Mouse (Mus musculus): Measurements from ENCODE around the gene Rc3h1.
"Not testable (repeated sequence)": the region's sequence is repeated elsewhere in the genome, so short reads cannot be mapped to it uniquely, and the experiment has no call there.

The Rc3h1 gene

GRCm38 (mm10) chr1:160963199-160963598 is 57.0 kb downstream of the Rc3h1 start:
- no peak for DNase-seq (ENCODE audit: low read depth, low spot score)

DNA sequence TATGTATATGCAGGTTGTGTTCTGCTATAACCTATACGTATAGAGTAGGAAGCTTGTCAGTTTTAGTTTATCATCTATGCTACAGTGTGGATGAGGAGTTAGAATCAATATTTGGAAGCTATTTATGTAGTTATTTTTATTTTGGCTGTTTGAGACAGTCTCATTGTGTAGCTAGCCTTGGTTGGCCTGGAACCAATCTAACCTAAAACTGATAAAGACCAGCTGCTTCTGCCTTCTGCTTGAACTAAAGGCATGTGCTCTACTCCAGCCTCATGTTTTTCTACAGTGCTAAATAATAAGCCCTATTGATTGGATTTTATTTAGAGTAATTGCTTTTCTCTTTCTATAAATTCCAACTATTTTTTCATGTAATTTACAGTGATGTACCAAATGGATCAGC is 61.0 kb downstream of the Rc3h1 start:
- no peak for DNase-seq (ENCODE audit: low read depth, low spot score)

DNA sequence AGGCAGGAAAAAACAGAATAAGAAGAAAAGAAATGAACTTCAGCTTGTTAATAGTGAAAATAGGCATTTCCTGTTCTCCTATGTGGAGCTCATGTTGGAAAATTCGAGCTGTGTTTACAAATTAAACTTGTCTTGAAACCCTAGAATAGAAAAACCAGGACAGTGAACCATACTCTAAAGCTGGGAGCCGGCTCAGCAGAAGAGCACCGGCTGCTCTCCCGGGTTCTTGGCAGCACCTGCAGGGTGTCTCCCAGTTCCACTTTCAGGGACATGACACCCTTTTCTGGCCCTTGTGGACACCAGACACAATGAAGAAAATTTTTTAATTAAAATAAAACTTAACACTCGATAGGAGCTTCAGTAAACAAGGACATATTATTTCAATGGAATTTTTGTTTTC is 62.4 kb downstream of the Rc3h1 start:
- no peak for DNase-seq (ENCODE audit: low read depth, low spot score)

GRCm38 (mm10) chr1:160978071-160978735 is 72.0 kb downstream of the Rc3h1 start, which contains the start of gene Serpinc1:
Gene Serpinc1, plus strand, starts transcription at chr1:160978585.
- DNase-seq (ENCODE audit: low read depth, low spot score) = no peak

- no peak for DNase-seq (ENCODE audit: low read depth, low spot score)
Measured at GRCm38 (mm10) chr1:160980021-160980420, 73.8 kb downstream of the Rc3h1 start.

DNA sequence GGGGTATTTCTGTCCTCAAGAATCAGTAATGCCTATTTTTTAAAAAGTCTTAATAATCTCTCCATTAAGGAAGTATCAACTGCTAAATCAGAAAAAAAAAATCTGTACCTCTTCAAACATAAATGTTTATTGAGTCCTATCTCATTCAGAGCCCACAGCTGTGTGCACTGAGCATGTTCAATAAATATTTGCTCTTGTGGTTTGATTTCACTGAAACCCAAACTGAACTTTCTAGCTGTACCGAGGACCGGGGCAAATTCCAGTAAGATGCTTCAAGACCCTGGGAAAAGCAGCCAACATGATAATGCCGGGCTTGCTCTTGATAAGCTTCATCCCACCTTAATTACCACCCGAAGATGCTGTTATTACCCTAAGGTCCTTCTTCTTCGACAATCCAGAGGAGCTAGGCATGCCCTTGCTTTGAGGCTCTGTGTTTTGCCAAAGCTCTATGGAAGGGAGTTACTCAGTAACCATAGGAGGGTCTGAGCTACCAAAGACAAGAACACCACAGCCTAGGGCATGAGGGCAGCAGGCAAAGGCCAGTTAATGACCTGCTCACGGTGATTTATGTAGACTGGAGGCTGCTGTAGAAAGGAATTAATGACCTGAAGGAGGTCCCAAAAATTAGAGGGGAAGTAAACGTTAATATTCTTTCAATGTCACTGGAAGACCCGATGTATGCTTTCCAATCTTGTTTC is 74.5 kb downstream of the Rc3h1 start:
- DNase-seq (ENCODE audit: low read depth, low spot score) = no peak

GRCm38 (mm10) chr1:160981337-160981736 is 75.1 kb downstream of the Rc3h1 start:
- no peak for DNase-seq (ENCODE audit: low read depth, low spot score)

GRCm38 (mm10) chr1:160982887-160983286 is 76.7 kb downstream of the Rc3h1 start:
- DNase-seq (ENCODE audit: low read depth, low spot score) = no peak

GRCm38 (mm10) chr1:160984731-160985130 is 78.5 kb downstream of the Rc3h1 start:
- not testable (repeated sequence) for DNase-seq (ENCODE audit: low read depth, low spot score)

GRCm38 (mm10) chr1:160985477-160985876 is 79.3 kb downstream of the Rc3h1 start:
- DNase-seq (ENCODE audit: low read depth, low spot score) = no peak

DNA sequence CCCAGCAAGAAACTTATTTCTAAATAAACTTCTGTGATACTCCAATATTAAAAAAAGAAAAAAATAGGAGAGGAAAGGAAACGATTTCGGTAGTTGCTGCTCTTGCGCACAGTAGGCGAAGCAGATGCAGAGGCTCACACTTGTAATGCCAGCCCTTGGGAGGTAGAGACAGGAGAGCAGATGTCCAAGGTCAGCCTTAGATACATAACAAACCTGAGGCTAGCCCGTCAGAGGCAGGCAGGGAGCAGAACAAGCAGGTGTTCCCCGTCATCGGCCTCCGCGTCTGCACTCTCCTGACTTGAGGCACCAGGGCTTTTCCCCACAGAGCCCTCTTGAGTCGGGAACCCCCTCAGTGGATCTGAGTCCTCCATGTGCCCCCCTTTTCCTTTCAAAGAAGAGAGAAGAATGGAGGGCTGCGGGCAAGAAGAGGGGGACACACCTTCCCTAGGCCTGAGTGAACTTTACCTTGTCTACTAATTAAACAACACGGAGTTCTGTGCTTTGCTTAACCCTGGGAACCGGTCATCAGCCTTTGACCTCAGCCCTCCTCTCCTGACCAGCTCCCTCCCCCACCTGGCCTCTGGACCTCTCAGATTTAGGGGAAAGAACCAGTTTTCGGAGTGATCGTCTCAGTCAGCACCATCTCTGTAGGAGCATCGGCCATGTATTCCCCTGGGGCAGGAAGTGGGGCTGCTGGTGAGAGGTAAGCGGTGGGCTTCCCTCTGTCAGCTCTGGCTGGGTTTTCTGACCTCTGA is 80.8 kb downstream of the Rc3h1 start:
- no peak for DNase-seq (ENCODE audit: low read depth, low spot score)

- no peak for DNase-seq (ENCODE audit: low read depth, low spot score)
Measured at GRCm38 (mm10) chr1:160989395-160989794, 83.2 kb downstream of the Rc3h1 start.

- DNase-seq (ENCODE audit: low read depth, low spot score) = no peak
Measured at GRCm38 (mm10) chr1:160993851-160994250, 87.6 kb downstream of the Rc3h1 start.

- no peak for DNase-seq (ENCODE audit: low read depth, low spot score)
Measured at GRCm38 (mm10) chr1:161004942-161005341, 98.7 kb downstream of the Rc3h1 start.

GRCm38 (mm10) chr1:161005526-161005925 is 99.3 kb downstream of the Rc3h1 start:
- no peak for DNase-seq (ENCODE audit: low read depth, low spot score)

GRCm38 (mm10) chr1:161006471-161006870 is 100.3 kb downstream of the Rc3h1 start:
- DNase-seq (ENCODE audit: low read depth, low spot score) = no peak

GRCm38 (mm10) chr1:161008038-161008437 is 101.8 kb downstream of the Rc3h1 start:
- DNase-seq (ENCODE audit: low read depth, low spot score) = no peak

- DNase-seq (ENCODE audit: low read depth, low spot score) = no peak
Measured at GRCm38 (mm10) chr1:161010436-161010835, 104.2 kb downstream of the Rc3h1 start.

DNA sequence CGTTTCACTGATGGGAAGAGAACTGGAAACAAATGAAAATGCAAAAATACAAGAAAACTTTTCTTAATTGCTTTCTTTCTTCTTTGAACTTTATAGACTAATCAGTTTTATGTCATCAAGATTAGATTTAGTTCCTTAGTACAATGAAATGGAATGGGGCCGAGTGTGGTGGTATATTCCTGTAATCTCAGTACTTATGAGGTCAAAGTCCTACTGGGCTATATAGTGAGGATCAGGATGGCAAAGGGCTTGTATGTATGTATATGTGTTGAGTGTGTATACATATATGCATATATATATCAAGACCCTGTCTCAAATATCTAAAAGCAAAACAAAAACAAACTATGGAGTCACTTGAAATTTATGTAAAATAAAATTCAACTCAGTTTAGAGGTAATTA is 110.2 kb downstream of the Rc3h1 start:
- no peak for DNase-seq (ENCODE audit: low read depth, low spot score)

DNA sequence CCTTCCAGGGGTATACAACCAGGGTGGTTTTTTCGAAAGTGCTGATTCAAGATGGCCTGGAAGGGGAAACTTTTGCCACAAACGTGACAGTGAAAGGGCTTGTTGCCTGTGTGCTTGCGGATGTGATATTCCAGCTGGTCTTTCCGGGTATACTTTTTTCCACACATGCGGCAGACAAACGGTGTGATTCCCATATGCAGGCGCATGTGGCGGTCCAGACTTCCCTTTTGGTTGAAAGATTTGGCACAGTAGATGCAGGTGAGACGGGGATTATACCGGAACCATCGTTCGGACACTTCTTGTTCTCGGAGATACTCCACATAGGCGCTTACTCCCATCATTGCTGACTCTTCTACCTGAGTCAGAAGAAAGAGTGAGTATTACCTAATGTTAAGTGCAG is 113.8 kb downstream of the Rc3h1 start:
- no peak for DNase-seq (ENCODE audit: low read depth, low spot score)

Measured in retina, adult 2 months (tissue).